Mouse (Mus musculus) midbrain, postnatal 0 days (tissue): Measurements from ENCODE around the gene Chst15. TPM values are rescaled to one million over a fixed set of nuclear protein-coding genes. Genes with fewer than 3 reads are reported as not detected.

Source experiments
- ATAC-seq: fragments of 200-750 bp; cut with Nextera tagmentation; 2 replicates; pipeline ENCODE4 v1.8.0; 2017; ENCODE audit warnings: moderate number of reproducible peaks, mild to moderate bottlenecking, moderate TSS enrichment, moderate library complexity; ENCODE audit not compliant: low FRiP score
- DNase-seq: peaks from one replicate; pipeline ENCODE4 v3.0.0-alpha.2; 2015; ENCODE audit warnings: low spot score
- H3K27ac ChIP-seq: fragments of 300-500 bp; sonication (generic); 2 replicates; pipeline ENCODE4 v1.5.1; 2014; ENCODE audit warnings: low read depth, mild to moderate bottlenecking, low read length, mixed read lengths
- H3K27me3 ChIP-seq: fragments of 300-500 bp; sonication (generic); 2 replicates; pipeline ENCODE4 v1.6.1; 2014; ENCODE audit warnings: low read length, control low read depth, mixed read lengths; ENCODE audit not compliant: insufficient read depth
- H3K36me3 ChIP-seq: fragments of 300-500 bp; sonication (generic); 2 replicates; pipeline ENCODE4 v1.6.1; 2014; ENCODE audit warnings: low read length, control low read depth, mixed read lengths; ENCODE audit not compliant: insufficient read depth
- H3K4me1 ChIP-seq: fragments of 300-500 bp; sonication (generic); 2 replicates; pipeline ENCODE4 v1.6.1; 2014; ENCODE audit warnings: mild to moderate bottlenecking, control low read depth, antibody characterized with exemption, low read length, mixed read lengths; ENCODE audit not compliant: insufficient read depth
- H3K4me2 ChIP-seq: fragments of 300-500 bp; sonication (generic); 2 replicates; pipeline ENCODE4 v1.6.1; 2014; ENCODE audit warnings: low read depth, mild to moderate bottlenecking, low read length, mixed read lengths; ENCODE audit not compliant: poor library complexity, severe bottlenecking
- H3K4me3 ChIP-seq: fragments of 300-500 bp; sonication (generic); 2 replicates; pipeline ENCODE4 v1.5.1; 2014; ENCODE audit warnings: low read depth, mild to moderate bottlenecking, low read length, moderate library complexity
- H3K9ac ChIP-seq: fragments of 300-500 bp; sonication (generic); replicated peaks from 2 replicates; pipeline ENCODE4 v1.6.1; 2014; ENCODE audit warnings: mild to moderate bottlenecking, low read length, moderate library complexity, mixed read lengths; ENCODE audit not compliant: poor library complexity, severe bottlenecking
- H3K9me3 ChIP-seq: fragments of 300-500 bp; sonication (generic); 2 replicates; pipeline ENCODE4 v1.6.1; 2016; ENCODE audit warnings: low read length, control low read depth
- CTCF ChIP-seq: IDR thresholded peaks from 2 replicates; pipeline ENCODE4 v1.5.1; 2016; ENCODE audit warnings: antibody characterized with exemption, mild to moderate bottlenecking
- WGBS: fragments of 180-500 bp; shearing (Covaris S2); extraction: QIAGEN DNeasy Blood & Tissue Kit; methylation state at CpG from one replicate; pipeline ENCODE4 v1.1.7; 2014; 5-methylcytosine and 5-hydroxymethylcytosine counted together
- polyA plus RNA-seq: library from polyadenylated mRNA; unstranded; fragments of >200 nt; fragmentation: Nextera tagmentation; extraction: Ambion mirVana; gene quantifications from 2 replicates; pipeline ENCODE4 v1.2.1, GENCODE M21; 2015
- total RNA-seq: library from RNA; depleted of rRNA; stranded (reverse); fragments of >200 nt; gene quantifications from 2 replicates; pipeline ENCODE4 v1.2.3, GENCODE M21; 2014

Chst15 gene
- total and polyA plus RNA-seq, 2 experiments from 2014 or later: 8.4 to 21.9 TPM

DNA sequence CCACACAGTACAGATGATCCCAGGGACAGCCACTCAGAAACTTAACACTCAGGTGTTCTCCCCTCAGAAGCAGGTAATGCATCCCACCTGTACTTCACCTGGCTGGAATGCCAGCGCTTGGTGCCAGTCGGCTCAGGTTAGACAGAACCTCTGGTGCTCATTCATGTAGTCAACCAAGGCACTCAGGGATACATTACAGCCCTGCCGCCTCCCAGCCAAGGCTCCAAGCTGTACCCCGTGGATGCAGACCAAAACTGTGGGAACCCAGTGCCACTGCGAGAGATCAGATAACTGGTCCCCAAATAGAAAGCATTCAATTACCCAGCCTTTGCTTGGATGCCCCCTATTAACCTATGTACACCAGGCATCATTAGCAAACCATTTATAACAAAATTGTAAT, 40.7 kb downstream of the Chst15 start:
- Histone ChIP-seq H3K4me1 (no peaks in the 10 kb centered on the region), H3K27me3 (no peaks in the 10 kb centered on the region), H3K4me3 (no peak overlapping the region), H3K9me3 (no peaks in the 10 kb centered on the region), H3K4me2 (no peak overlapping the region), H3K9ac (no peak overlapping the region), H3K36me3 (no peaks in the 10 kb centered on the region), H3K27ac (no peak overlapping the region)
- no peak for TF ChIP-seq CTCF
- ATAC-seq (no peak), DNase-seq (no peak)
- whole genome bisulfite sequencing: 84% methylated on average over 5 of the region's 5 CpGs

GRCm38 (mm10) chr7:132273741-132274513, 43.1 kb downstream of the Chst15 start:
- no peaks in the 10 kb centered on the region for H3K36me3 ChIP-seq
- no peaks in the 10 kb centered on the region for H3K4me1 ChIP-seq
- 64% methylated on average over 2 of the region's 2 CpGs for WGBS
- H3K27ac ChIP-seq: no peak overlapping the region
- H3K4me3 ChIP-seq: no peak overlapping the region
- H3K9ac ChIP-seq: no peak overlapping the region
- no peak overlapping the region for H3K4me2 ChIP-seq
- no peaks in the 10 kb centered on the region for H3K9me3 ChIP-seq
- DNase-seq: no peak
- no peak for TF ChIP-seq CTCF
- no peak for ATAC-seq
- H3K27me3 ChIP-seq: no peaks in the 10 kb centered on the region

DNA sequence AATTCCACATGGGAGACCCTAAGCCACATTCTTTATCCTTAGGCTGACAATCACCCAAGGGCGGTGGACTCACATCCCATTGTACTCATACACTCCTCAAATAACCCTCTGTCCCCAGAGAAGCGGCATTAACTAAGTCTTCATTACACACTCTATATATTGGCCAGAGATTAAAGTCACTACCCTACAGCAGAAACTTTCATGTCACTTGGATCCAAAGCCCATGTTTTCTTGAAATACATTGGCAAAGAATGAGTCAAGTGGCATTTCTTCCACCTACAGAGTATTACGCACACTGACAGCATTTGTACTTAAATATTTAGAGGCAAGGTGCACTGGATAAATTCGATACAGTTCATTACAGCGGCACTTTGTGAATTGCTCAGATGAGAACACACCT, 44.0 kb downstream of the Chst15 start:
- no peaks in the 10 kb centered on the region for H3K36me3 ChIP-seq
- H3K27ac ChIP-seq: no peak overlapping the region
- no peak overlapping the region for H3K4me3 ChIP-seq
- TF ChIP-seq CTCF: no peak
- no peaks in the 10 kb centered on the region for H3K4me1 ChIP-seq
- H3K4me2 ChIP-seq: no peak overlapping the region
- no peak overlapping the region for H3K9ac ChIP-seq
- H3K27me3 ChIP-seq: no peaks in the 10 kb centered on the region
- WGBS: 95% methylated on average over 5 of the region's 5 CpGs
- DNase-seq: no peak
- no peak for ATAC-seq
- no peaks in the 10 kb centered on the region for H3K9me3 ChIP-seq

DNA sequence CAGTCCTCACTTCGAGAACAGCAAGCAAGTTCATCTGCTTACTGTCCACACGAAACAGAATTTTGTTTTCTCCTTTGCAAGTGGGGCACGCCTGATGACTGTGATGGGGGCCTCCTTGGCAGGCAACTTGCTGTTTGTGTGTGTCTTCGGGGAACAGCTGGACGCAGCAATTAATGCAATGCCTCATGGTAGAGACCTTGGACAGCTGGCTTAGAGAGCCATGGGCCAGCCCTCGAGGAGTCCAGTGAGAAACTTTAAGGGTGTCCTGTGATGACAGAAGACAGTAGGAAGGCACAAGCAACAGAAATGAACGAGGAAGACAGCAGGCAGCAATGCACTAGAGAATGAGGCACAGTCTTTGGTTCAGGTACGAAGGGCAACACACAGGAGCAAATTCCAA, 46.7 kb downstream of the Chst15 start:
- Histone ChIP-seq H3K36me3 (no peaks in the 10 kb centered on the region), H3K27ac (no peak overlapping the region), H3K9ac (no peak overlapping the region), H3K4me3 (no peak overlapping the region), H3K4me1 (no peaks in the 10 kb centered on the region), H3K9me3 (no peaks in the 10 kb centered on the region), H3K4me2 (no peak overlapping the region), H3K27me3 (no peaks in the 10 kb centered on the region)
- TF ChIP-seq CTCF: no peak
- ATAC-seq: no peak
- no peak for DNase-seq
- WGBS: 87% methylated on average over 8 of the region's 8 CpGs

- H3K4me1 ChIP-seq: no peaks in the 10 kb centered on the region
- no peak overlapping the region for H3K9ac ChIP-seq
- no peaks in the 10 kb centered on the region for H3K36me3 ChIP-seq
- H3K27ac ChIP-seq: no peak overlapping the region
- no peak for DNase-seq
- H3K27me3 ChIP-seq: no peaks in the 10 kb centered on the region
- H3K4me2 ChIP-seq: no peak overlapping the region
- no peak for TF ChIP-seq CTCF
- no peaks in the 10 kb centered on the region for H3K9me3 ChIP-seq
- H3K4me3 ChIP-seq: no peak overlapping the region
- WGBS: 78% methylated on average over 3 of the region's 3 CpGs
- no peak for ATAC-seq
Measured at GRCm38 (mm10) chr7:132269661-132270060, 47.4 kb downstream of the Chst15 start.

GRCm38 (mm10) chr7:132267721-132268498, 49.1 kb downstream of the Chst15 start:
- H3K27me3 ChIP-seq: no peaks in the 10 kb centered on the region
- ATAC-seq: no peak
- no peak for DNase-seq
- 93% methylated on average over 4 of the region's 4 CpGs for WGBS
- H3K36me3 ChIP-seq: no peaks in the 10 kb centered on the region
- H3K4me1 ChIP-seq: no peaks in the 10 kb centered on the region
- H3K27ac ChIP-seq: no peak overlapping the region
- no peak for TF ChIP-seq CTCF
- no peak overlapping the region for H3K9ac ChIP-seq
- H3K4me3 ChIP-seq: no peak overlapping the region
- H3K4me2 ChIP-seq: no peak overlapping the region
- no peaks in the 10 kb centered on the region for H3K9me3 ChIP-seq
